Mouse (Mus musculus): ENCODE data around the gene Rtn4ip1. TPM values are rescaled to one million over a fixed set of nuclear protein-coding genes. Genes with fewer than 3 reads are reported as not detected.
A peak's percentile ranks its signal among the peaks of the same experiment; 100 is the strongest.
"Not testable (repeated sequence)": the region's sequence is repeated elsewhere in the genome, so short reads cannot be mapped to it uniquely, and the experiment has no call there.

The Rtn4ip1 gene
- polyA plus RNA-seq, 1 experiment, result 9.0 TPM

- Histone ChIP-seq H3K4me1 (ENCODE audit: control insufficient read depth, insufficient read depth, low read length) (no peaks in the 10 kb centered on the region), H3K4me3 (replicated peaks; ENCODE audit: extremely low read depth, low read depth, low read length) (no peak overlapping the region)
- 91% methylated on average over 3 of the region's 3 CpGs for WGBS
- no peak for DNase-seq
- TF ChIP-seq CTCF (IDR thresholded peaks at IDR 0.05; ENCODE audit: insufficient read depth, low read length) (no peak), POLR2A (IDR thresholded peaks at IDR 0.05; ENCODE audit: borderline replicate concordance, extremely low read depth, low read depth, low read length) (no peak)
Measured at GRCm38 (mm10) chr10:43923096-43923495, 21.5 kb downstream of the Rtn4ip1 start.

GRCm38 (mm10) chr10:43925776-43926175 is 24.2 kb downstream of the Rtn4ip1 start:
- not testable (repeated sequence) for H3K4me3 ChIP-seq (replicated peaks; ENCODE audit: extremely low read depth, low read depth, low read length); DNase-seq; H3K4me1 ChIP-seq (ENCODE audit: control insufficient read depth, insufficient read depth, low read length)
- 91% methylated on average over 9 of the region's 9 CpGs for WGBS

DNA sequence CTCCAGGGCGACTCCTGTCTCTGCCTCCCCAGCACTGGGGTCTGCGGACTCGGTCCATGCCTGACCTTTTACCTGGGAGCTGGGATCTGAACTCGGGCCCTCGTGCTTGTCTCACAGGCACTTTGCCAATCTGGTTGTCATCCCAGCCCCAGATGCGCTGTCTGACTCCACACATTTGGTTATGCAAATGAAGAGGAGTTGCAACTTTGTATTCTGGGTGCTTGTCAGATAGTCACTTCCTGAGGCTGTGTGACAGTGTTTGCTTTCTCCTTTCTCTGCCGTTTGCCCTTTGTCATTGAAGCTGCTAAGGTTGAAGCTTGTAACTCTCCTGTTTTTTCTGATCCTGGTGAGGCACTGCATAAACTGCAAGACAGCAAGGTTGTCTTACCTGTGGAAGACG is 26.1 kb downstream of the Rtn4ip1 start:
- H3K4me1 ChIP-seq (ENCODE audit: control insufficient read depth, insufficient read depth, low read length), result no peaks in the 10 kb centered on the region
- DNase-seq, result no peak
- H3K4me3 ChIP-seq (replicated peaks; ENCODE audit: extremely low read depth, low read depth, low read length), result no peak overlapping the region
- TF ChIP-seq POLR2A (IDR thresholded peaks at IDR 0.05; ENCODE audit: borderline replicate concordance, extremely low read depth, low read depth, low read length), result no peak
- TF ChIP-seq CTCF (IDR thresholded peaks at IDR 0.05; ENCODE audit: insufficient read depth, low read length), result no peak
- WGBS, result 78% methylated on average over 8 of the region's 8 CpGs

DNA sequence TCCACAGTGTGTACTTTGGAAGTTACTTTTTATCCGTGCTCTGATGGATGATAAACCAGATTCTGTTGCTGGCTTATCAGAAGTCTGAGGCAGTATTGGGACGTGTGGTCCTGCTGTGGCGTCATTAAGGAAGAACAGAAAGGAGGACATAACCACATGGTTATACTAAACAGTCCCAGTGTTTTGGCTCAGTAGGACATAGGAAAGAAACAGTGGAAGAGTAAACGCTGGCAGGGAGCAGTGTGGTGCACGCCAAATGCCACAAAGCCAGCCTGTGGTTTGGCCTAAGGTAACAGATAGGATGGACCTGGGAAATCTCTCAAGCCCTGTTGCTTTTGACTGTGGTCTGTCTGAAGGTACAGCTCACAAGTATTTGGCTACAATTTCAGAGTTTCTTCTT is 27.0 kb downstream of the Rtn4ip1 start:
- WGBS, result 72% methylated on average over 5 of the region's 5 CpGs
- H3K4me3 ChIP-seq (replicated peaks; ENCODE audit: extremely low read depth, low read depth, low read length), result no peak overlapping the region
- TF ChIP-seq POLR2A (IDR thresholded peaks at IDR 0.05; ENCODE audit: borderline replicate concordance, extremely low read depth, low read depth, low read length) (no peak), CTCF (IDR thresholded peaks at IDR 0.05; ENCODE audit: insufficient read depth, low read length) (no peak)

GRCm38 (mm10) chr10:43939136-43939662 is 37.6 kb downstream of the Rtn4ip1 start:
- DNase-seq, result no peak
- 81% methylated on average over 6 of the region's 6 CpGs for WGBS
- H3K4me3 ChIP-seq (replicated peaks; ENCODE audit: extremely low read depth, low read depth, low read length), result no peak overlapping the region
- peaks cover 4% of the 10 kb centered on the region; the same call in 1 of the 2 replicates for H3K4me1 ChIP-seq (ENCODE audit: control insufficient read depth, insufficient read depth, low read length)
- TF ChIP-seq POLR2A (IDR thresholded peaks at IDR 0.05; ENCODE audit: borderline replicate concordance, extremely low read depth, low read depth, low read length), result no peak
- TF ChIP-seq CTCF (IDR thresholded peaks at IDR 0.05; ENCODE audit: insufficient read depth, low read length), result no peak

More for the DNA sequence above, 27.0 kb downstream of the Rtn4ip1 start:
- no peak for DNase-seq
- H3K4me1 ChIP-seq (ENCODE audit: control insufficient read depth, insufficient read depth, low read length), result no peaks in the 10 kb centered on the region

DNA sequence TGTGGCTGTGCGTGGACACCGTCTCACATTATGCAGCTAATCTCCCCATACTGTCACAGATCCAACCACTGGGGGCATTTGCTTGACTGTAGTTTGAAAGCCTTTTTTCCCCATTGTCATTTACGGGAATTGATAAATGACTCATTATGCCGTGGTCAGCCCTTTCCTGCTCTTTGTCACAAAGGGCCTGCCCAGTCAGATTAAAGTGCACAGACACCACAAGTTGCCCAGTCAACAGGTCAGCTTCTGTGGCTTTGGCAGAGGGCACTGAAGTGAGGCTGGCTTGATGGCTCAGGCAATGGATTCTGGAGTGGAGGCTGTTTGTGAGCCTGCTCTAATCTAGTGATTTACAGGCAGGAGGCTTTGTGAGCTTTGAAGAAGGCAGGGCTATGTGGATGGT is 42.1 kb downstream of the Rtn4ip1 start:
- WGBS, result 57% methylated on average over 4 of the region's 4 CpGs
- TF ChIP-seq POLR2A (IDR thresholded peaks at IDR 0.05; ENCODE audit: borderline replicate concordance, extremely low read depth, low read depth, low read length) (no peak), CTCF (IDR thresholded peaks at IDR 0.05; ENCODE audit: insufficient read depth, low read length) (no peak)
- no peak overlapping the region for H3K4me3 ChIP-seq (replicated peaks; ENCODE audit: extremely low read depth, low read depth, low read length)
- no peak for DNase-seq
- H3K4me1 ChIP-seq (ENCODE audit: control insufficient read depth, insufficient read depth, low read length), result peaks cover 4% of the 10 kb centered on the region; the same call in 1 of the 2 replicates

DNA sequence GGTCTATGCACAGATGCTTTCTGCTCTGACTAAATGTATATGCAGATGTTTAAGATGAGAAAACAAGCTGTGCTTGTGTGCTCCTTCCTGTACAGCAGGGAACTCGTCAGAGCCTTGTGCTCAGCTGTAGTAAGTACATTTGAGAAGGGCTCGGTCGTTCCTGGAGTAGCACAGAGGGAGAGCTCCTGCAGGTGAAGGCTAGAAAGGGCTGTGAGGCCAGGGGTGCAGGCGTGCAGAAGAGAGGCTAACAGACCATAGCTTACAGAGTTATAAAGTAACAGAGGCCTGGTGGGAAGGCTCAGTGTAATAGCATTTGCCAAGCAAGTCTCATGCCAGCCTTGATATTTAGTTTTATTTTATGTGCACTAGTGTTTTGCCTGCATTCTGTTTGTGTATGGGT is 43.8 kb downstream of the Rtn4ip1 start:
- peaks cover 4% of the 10 kb centered on the region; the same call in 1 of the 2 replicates for H3K4me1 ChIP-seq (ENCODE audit: control insufficient read depth, insufficient read depth, low read length)
- DNase-seq, result no peak
- H3K4me3 ChIP-seq (replicated peaks; ENCODE audit: extremely low read depth, low read depth, low read length), result no peak overlapping the region
- no peak for TF ChIP-seq CTCF (IDR thresholded peaks at IDR 0.05; ENCODE audit: insufficient read depth, low read length)
- no peak for TF ChIP-seq POLR2A (IDR thresholded peaks at IDR 0.05; ENCODE audit: borderline replicate concordance, extremely low read depth, low read depth, low read length)
- WGBS, result 82% methylated on average over 4 of the region's 4 CpGs

DNA sequence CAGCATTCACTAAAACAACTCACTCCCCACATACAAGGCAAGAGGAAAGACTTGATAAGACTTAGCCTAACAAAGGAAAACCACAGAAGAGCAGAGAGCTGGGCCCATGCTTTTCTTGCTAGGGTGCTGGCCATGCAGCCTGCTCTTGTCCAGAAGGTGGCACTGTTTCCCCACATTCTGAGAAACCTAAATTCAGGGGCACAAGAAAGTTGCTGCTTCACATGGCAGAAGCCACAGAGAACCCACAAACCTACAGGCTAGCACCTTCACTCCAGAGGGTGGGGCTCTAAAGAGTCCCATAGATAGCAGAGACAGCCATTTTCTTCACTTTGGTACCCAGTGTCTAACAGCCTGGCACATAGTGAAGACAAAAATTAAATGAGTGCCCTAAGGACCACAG is 52.3 kb downstream of the Rtn4ip1 start:
- Histone ChIP-seq H3K4me1 (ENCODE audit: control insufficient read depth, insufficient read depth, low read length) (no peaks in the 10 kb centered on the region), H3K4me3 (replicated peaks; ENCODE audit: extremely low read depth, low read depth, low read length) (no peak overlapping the region)
- TF ChIP-seq POLR2A (IDR thresholded peaks at IDR 0.05; ENCODE audit: borderline replicate concordance, extremely low read depth, low read depth, low read length) (no peak), CTCF (IDR thresholded peaks at IDR 0.05; ENCODE audit: insufficient read depth, low read length) (peak; percentile 91)
- peak; percentile 44 for DNase-seq

DNA sequence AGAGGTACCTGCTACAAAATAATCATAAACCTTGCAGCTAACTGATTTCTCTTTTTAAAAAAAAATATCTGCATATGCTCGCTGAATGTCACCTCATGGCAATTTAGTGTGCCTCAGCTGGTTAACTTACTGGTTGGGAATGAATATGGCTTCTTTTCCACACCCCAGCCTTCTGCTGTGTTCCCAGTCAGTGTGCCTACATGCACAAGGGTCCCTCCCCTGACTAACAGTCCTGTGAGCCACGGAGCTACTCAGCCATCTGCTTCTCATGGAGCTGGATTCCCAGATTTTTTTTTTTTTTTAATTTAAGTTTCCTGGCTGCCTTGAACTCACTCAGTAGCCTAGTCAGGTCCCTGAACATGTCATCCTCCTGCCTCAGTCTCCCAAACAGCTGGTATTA is 63.3 kb downstream of the Rtn4ip1 start:
- 61% methylated on average over 2 of the region's 2 CpGs for WGBS
- no peaks in the 10 kb centered on the region for H3K4me1 ChIP-seq (ENCODE audit: control insufficient read depth, insufficient read depth, low read length)
- H3K4me3 ChIP-seq (replicated peaks; ENCODE audit: extremely low read depth, low read depth, low read length), result no peak overlapping the region
- DNase-seq, result no peak
- TF ChIP-seq CTCF (IDR thresholded peaks at IDR 0.05; ENCODE audit: insufficient read depth, low read length) (no peak), POLR2A (IDR thresholded peaks at IDR 0.05; ENCODE audit: borderline replicate concordance, extremely low read depth, low read depth, low read length) (no peak)

GRCm38 (mm10) chr10:43973244-43973643 is 71.6 kb downstream of the Rtn4ip1 start:
- TF ChIP-seq CTCF (IDR thresholded peaks at IDR 0.05; ENCODE audit: insufficient read depth, low read length), result no peak
- no peak for TF ChIP-seq POLR2A (IDR thresholded peaks at IDR 0.05; ENCODE audit: borderline replicate concordance, extremely low read depth, low read depth, low read length)
- no peak overlapping the region for H3K4me3 ChIP-seq (replicated peaks; ENCODE audit: extremely low read depth, low read depth, low read length)
- 58% methylated on average over 2 of the region's 2 CpGs for whole genome bisulfite sequencing
- no peak for DNase-seq
- 0 out of 2 replicates have a peak, but pooled peaks cover 2% of the 10 kb centered on the region for H3K4me1 ChIP-seq (ENCODE audit: control insufficient read depth, insufficient read depth, low read length)

All from lung, adult 2 months (tissue).